Mouse (Mus musculus): Measurements from ENCODE around the gene Lrrc15.

- TF ChIP-seq CTCF (IDR thresholded peaks at IDR 0.05; ENCODE audit: borderline replicate concordance, insufficient read depth, low read length): no peak
- no peak for TF ChIP-seq POLR2A (IDR thresholded peaks at IDR 0.05; ENCODE audit: low read depth, low read length)
Observed at GRCm38 (mm10) chr16:30221161-30221782, 61.8 kb downstream of the Lrrc15 start.
